Mouse (Mus musculus): ENCODE measurements at regions not wholly inside any gene's neighbourhood (a gene's known extent, or its start where the extent isn't known, plus 50 kb on each side); places are given as distances from the start of the nearest gene placed in this dataset.
A peak's percentile ranks its signal among the peaks of the same experiment; 100 is the strongest.

DNA sequence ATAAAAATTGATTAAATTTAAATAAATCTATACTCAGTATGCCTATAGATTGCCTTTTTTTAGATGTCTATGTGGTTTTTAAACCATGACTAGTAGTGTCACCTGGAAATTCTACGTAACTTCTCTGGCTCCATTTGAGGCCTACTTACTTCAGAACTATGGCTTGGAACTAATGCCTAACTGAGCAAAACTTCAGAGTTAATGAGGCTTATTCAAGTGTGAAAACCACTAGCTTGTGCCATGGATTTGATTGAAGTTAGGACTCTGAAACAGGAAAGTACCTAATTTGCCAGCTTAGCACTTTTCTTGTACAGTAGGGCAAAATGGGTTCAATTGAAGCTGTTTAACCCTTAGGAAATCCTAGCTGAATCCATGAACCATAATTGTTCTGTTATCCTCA lies 298.8 kb upstream of the Adcyap1 start:
- DNase-seq: peak in 1 of 2 experiments; percentile 44

- DNase-seq: peak; percentile 43 to 49
Observed at GRCm38 (mm10) chr17:92940521-92940920, 258.3 kb upstream of the Adcyap1 start.
